Mouse (Mus musculus) thymus, adult 2 months (tissue): ENCODE results near the gene Mdga1. TPM values are rescaled to one million over a fixed set of nuclear protein-coding genes. Genes with fewer than 3 reads are reported as not detected.

ENCODE experiments used
- DNase-seq: peaks from one replicate; pipeline ENCODE4 v3.0.0; 2021
- H3K27ac ChIP-seq: fragments of 200-500 bp; 2 replicates; pipeline ENCODE4 v1.5.1; 2012; ENCODE audit warnings: low read length, control low read depth; ENCODE audit not compliant: control insufficient read depth, insufficient read depth
- H3K27me3 ChIP-seq: fragments of 200-500 bp; 2 replicates; pipeline ENCODE4 v1.6.1; 2012; ENCODE audit warnings: mild to moderate bottlenecking, low read length, moderate library complexity, mixed read lengths; ENCODE audit not compliant: control insufficient read depth, insufficient read depth
- H3K36me3 ChIP-seq: fragments of 200-500 bp; 2 replicates; pipeline ENCODE4 v1.6.1; 2012; ENCODE audit warnings: mild to moderate bottlenecking, low read length, moderate library complexity; ENCODE audit not compliant: control insufficient read depth, insufficient read depth
- H3K4me1 ChIP-seq: fragments of 200-500 bp; replicated peaks from 2 replicates; pipeline ENCODE4 v1.6.1; 2012; ENCODE audit warnings: low read length; ENCODE audit not compliant: control insufficient read depth, insufficient read depth
- H3K4me3 ChIP-seq: fragments of 200-500 bp; 2 replicates; pipeline ENCODE4 v1.5.1; 2012; ENCODE audit warnings: mild to moderate bottlenecking, low read length, control low read depth, moderate library complexity; ENCODE audit not compliant: control insufficient read depth, insufficient read depth
- CTCF ChIP-seq: fragments of 200-500 bp; IDR thresholded peaks from 2 replicates; pipeline ENCODE4 v1.5.1; 2012; ENCODE audit warnings: mild to moderate bottlenecking, control low read depth, low read length, moderate library complexity, borderline replicate concordance; ENCODE audit not compliant: control insufficient read depth, poor library complexity, insufficient read depth; ENCODE audit errors: extremely low read depth
- POLR2A ChIP-seq: fragments of 200-500 bp; IDR thresholded peaks from 2 replicates; pipeline ENCODE4 v1.6.1; 2012; ENCODE audit warnings: mild to moderate bottlenecking, low read length, control low read depth, moderate library complexity; ENCODE audit not compliant: control insufficient read depth, poor library complexity, insufficient read depth; ENCODE audit errors: extremely low read depth
- WGBS: fragments of 180-500 bp; shearing (Covaris S2); methylation state at CpG from one replicate; pipeline ENCODE4 v1.1.7; 2018; 5-methylcytosine and 5-hydroxymethylcytosine counted together
- polyA plus RNA-seq: library from polyadenylated mRNA; depleted of rRNA; stranded (reverse); fragments of >200 nt; gene quantifications from 2 replicates; pipeline ENCODE4 v1.2.3, GENCODE M21; 2012

Mdga1 gene
- polyA plus RNA-seq, 1 experiment: 16.1 TPM

GRCm38 (mm10) chr17:29993488-29993887 is 23.6 kb upstream of the Mdga1 start:
- Histone ChIP-seq H3K4me3 (no peak overlapping the region), H3K27ac (no peak overlapping the region), H3K36me3 (no peaks in the 10 kb centered on the region), H3K4me1 (no peaks in the 10 kb centered on the region), H3K27me3 (no peaks in the 10 kb centered on the region)
- DNase-seq: no peak
- WGBS: 91% methylated on average over 8 of the region's 8 CpGs
- no peak for TF ChIP-seq POLR2A
- TF ChIP-seq CTCF: no peak

- Histone ChIP-seq H3K4me3 (no peak overlapping the region), H3K27ac (no peak overlapping the region), H3K27me3 (no peaks in the 10 kb centered on the region), H3K36me3 (no peaks in the 10 kb centered on the region), H3K4me1 (no peaks in the 10 kb centered on the region)
- TF ChIP-seq CTCF: no peak
- TF ChIP-seq POLR2A: no peak
- no peak for DNase-seq
- WGBS: 83% methylated on average over 2 of the region's 2 CpGs
Observed at GRCm38 (mm10) chr17:29990845-29991244, 21.0 kb upstream of the Mdga1 start.

GRCm38 (mm10) chr17:29990136-29990535 is 20.2 kb upstream of the Mdga1 start:
- Histone ChIP-seq H3K4me3 (no peak overlapping the region), H3K27me3 (no peaks in the 10 kb centered on the region), H3K4me1 (no peaks in the 10 kb centered on the region), H3K27ac (no peak overlapping the region), H3K36me3 (no peaks in the 10 kb centered on the region)
- 94% methylated on average over 3 of the region's 3 CpGs for WGBS
- no peak for DNase-seq
- TF ChIP-seq CTCF (no peak), POLR2A (no peak)

GRCm38 (mm10) chr17:29989653-29990052 is 19.8 kb upstream of the Mdga1 start:
- TF ChIP-seq POLR2A: no peak
- no peak for TF ChIP-seq CTCF
- Histone ChIP-seq H3K36me3 (no peaks in the 10 kb centered on the region), H3K27ac (no peak overlapping the region), H3K27me3 (no peaks in the 10 kb centered on the region), H3K4me1 (no peaks in the 10 kb centered on the region), H3K4me3 (no peak overlapping the region)
- DNase-seq: no peak
- 85% methylated on average over 5 of the region's 5 CpGs for whole genome bisulfite sequencing

GRCm38 (mm10) chr17:29988141-29988540 is 18.3 kb upstream of the Mdga1 start:
- TF ChIP-seq CTCF (no peak), POLR2A (no peak)
- 34% methylated on average over 5 of the region's 5 CpGs for WGBS
- Histone ChIP-seq H3K4me1 (no peaks in the 10 kb centered on the region), H3K4me3 (no peak overlapping the region), H3K27me3 (no peaks in the 10 kb centered on the region; the same call in 1 of the 2 replicates), H3K36me3 (no peaks in the 10 kb centered on the region), H3K27ac (no peak overlapping the region)
- DNase-seq: no peak

GRCm38 (mm10) chr17:29985534-29985933 is 15.6 kb upstream of the Mdga1 start:
- TF ChIP-seq POLR2A (no peak), CTCF (no peak)
- DNase-seq: no peak
- Histone ChIP-seq H3K36me3 (no peaks in the 10 kb centered on the region), H3K4me1 (no peaks in the 10 kb centered on the region), H3K4me3 (no peak overlapping the region), H3K27me3 (no peaks in the 10 kb centered on the region; the same call in 1 of the 2 replicates), H3K27ac (no peak overlapping the region)
- WGBS: 65% methylated on average over 3 of the region's 3 CpGs

- 86% methylated on average over 7 of the region's 7 CpGs for WGBS
- Histone ChIP-seq H3K27ac (no peak overlapping the region), H3K36me3 (no peaks in the 10 kb centered on the region), H3K4me3 (no peak overlapping the region), H3K4me1 (peaks cover 4% of the 10 kb centered on the region), H3K27me3 (no peaks in the 10 kb centered on the region; the same call in 1 of the 2 replicates)
- TF ChIP-seq POLR2A (no peak), CTCF (no peak)
- no peak for DNase-seq
Observed at GRCm38 (mm10) chr17:29984931-29985330, 15.0 kb upstream of the Mdga1 start.
